Mouse (Mus musculus) embryonic facial prominence, embryonic 11.5 days (tissue): ENCODE data around the gene Camkmt. TPM values are rescaled to one million over a fixed set of nuclear protein-coding genes. Genes with fewer than 3 reads are reported as not detected.

Experiments used
- ATAC-seq: fragments of 200-750 bp; cut with Nextera tagmentation; replicated peaks from 2 replicates; pipeline ENCODE4 v1.8.0; 2017; ENCODE audit warnings: low read depth; ENCODE audit not compliant: insufficient number of reproducible peaks, low FRiP score, low TSS enrichment
- DNase-seq: peaks from one replicate; pipeline ENCODE4 v3.0.0-alpha.2; 2015; ENCODE audit warnings: low spot score
- H3K27ac ChIP-seq: fragments of 300-500 bp; sonication (generic); replicated peaks from 2 replicates; pipeline ENCODE4 v1.5.1; 2014; ENCODE audit warnings: mild to moderate bottlenecking, low read depth, low read length, control low read depth
- H3K27me3 ChIP-seq: fragments of 300-500 bp; sonication (generic); 2 replicates; pipeline ENCODE4 v1.6.1; 2014; ENCODE audit warnings: mild to moderate bottlenecking, low read length, moderate library complexity, mixed read lengths; ENCODE audit not compliant: control insufficient read depth, insufficient read depth
- H3K36me3 ChIP-seq: fragments of 300-500 bp; sonication (generic); replicated peaks from 2 replicates; pipeline ENCODE4 v1.6.1; 2014; ENCODE audit warnings: low read depth, mild to moderate bottlenecking, low read length, moderate library complexity, mixed read lengths; ENCODE audit not compliant: control insufficient read depth, insufficient read depth
- H3K4me1 ChIP-seq: fragments of 300-500 bp; sonication (generic); 2 replicates; pipeline ENCODE4 v1.6.1; 2014; ENCODE audit warnings: low read length, mixed read lengths; ENCODE audit not compliant: control insufficient read depth, insufficient read depth
- H3K4me2 ChIP-seq: fragments of 300-500 bp; sonication (generic); 2 replicates; pipeline ENCODE4 v1.6.1; 2014; ENCODE audit warnings: low read depth, mild to moderate bottlenecking, control low read depth, low read length, moderate library complexity
- H3K4me3 ChIP-seq: fragments of 300-500 bp; sonication (generic); 2 replicates; pipeline ENCODE4 v1.5.1; 2014; ENCODE audit warnings: low read depth, low read length, control low read depth
- H3K9ac ChIP-seq: fragments of 300-500 bp; sonication (generic); replicated peaks from 2 replicates; pipeline ENCODE4 v1.6.1; 2014; ENCODE audit warnings: mild to moderate bottlenecking, control low read depth, low read length
- H3K9me3 ChIP-seq: fragments of 300-500 bp; sonication (generic); replicated peaks from 2 replicates; pipeline ENCODE4 v1.6.1; 2016; ENCODE audit warnings: mild to moderate bottlenecking, low read length, inconsistent platforms, mixed read lengths; ENCODE audit not compliant: control insufficient read depth
- whole genome bisulfite sequencing: fragments of 180-500 bp; shearing (Covaris S2); extraction: QIAGEN DNeasy Blood & Tissue Kit; methylation state at CpG from one replicate; pipeline ENCODE4 v1.1.7; 2014; 5-methylcytosine and 5-hydroxymethylcytosine counted together
- polyA plus RNA-seq: library from polyadenylated mRNA; unstranded; fragments of >200 nt; fragmentation: Nextera tagmentation; extraction: Ambion mirVana; gene quantifications from 2 replicates; pipeline ENCODE4 v1.2.1, GENCODE M21; 2014

Camkmt gene
- polyA plus RNA-seq, 1 experiment from 2014 or later: 16.8 TPM

GRCm38 (mm10) chr17:85242109-85242508 is 151.8 kb downstream of the Camkmt start:
- Histone ChIP-seq H3K4me3 (no peak overlapping the region), H3K27ac (no peak overlapping the region), H3K27me3 (no peaks in the 10 kb centered on the region), H3K4me1 (no peaks in the 10 kb centered on the region), H3K36me3 (no peaks in the 10 kb centered on the region), H3K4me2 (no peak overlapping the region), H3K9ac (no peak overlapping the region), H3K9me3 (no peaks in the 10 kb centered on the region)
- ATAC-seq: no peak
- 84% methylated on average over 7 of the region's 7 CpGs for WGBS
- DNase-seq: no peak

- Histone ChIP-seq H3K9me3 (no peaks in the 10 kb centered on the region), H3K4me2 (no peak overlapping the region), H3K27ac (no peak overlapping the region), H3K4me3 (no peak overlapping the region), H3K36me3 (no peaks in the 10 kb centered on the region), H3K9ac (no peak overlapping the region), H3K4me1 (no peaks in the 10 kb centered on the region), H3K27me3 (no peaks in the 10 kb centered on the region)
- no peak for DNase-seq
- 79% methylated on average over 5 of the region's 5 CpGs for WGBS
- ATAC-seq: no peak
Measured at GRCm38 (mm10) chr17:85248962-85249361, 158.6 kb downstream of the Camkmt start.

- Histone ChIP-seq H3K36me3 (no peaks in the 10 kb centered on the region), H3K27me3 (no peaks in the 10 kb centered on the region), H3K4me2 (no peak overlapping the region), H3K9ac (no peak overlapping the region), H3K4me1 (no peaks in the 10 kb centered on the region), H3K4me3 (no peak overlapping the region), H3K9me3 (no peaks in the 10 kb centered on the region), H3K27ac (no peak overlapping the region)
- DNase-seq (no peak), ATAC-seq (no peak)
- 40% methylated on average over 7 of the region's 7 CpGs for WGBS
Measured at GRCm38 (mm10) chr17:85249744-85250143, 159.4 kb downstream of the Camkmt start.

GRCm38 (mm10) chr17:85256930-85257329 is 166.6 kb downstream of the Camkmt start:
- ATAC-seq (no peak), DNase-seq (peak; percentile 39)
- H3K4me3 ChIP-seq: no peak overlapping the region
- H3K36me3 ChIP-seq: no peaks in the 10 kb centered on the region
- WGBS: 9% methylated on average over 9 of the region's 9 CpGs
- H3K9ac ChIP-seq: no peak overlapping the region
- H3K9me3 ChIP-seq: no peaks in the 10 kb centered on the region
- H3K4me2 ChIP-seq: no peak overlapping the region
- H3K27ac ChIP-seq: no peak overlapping the region
- H3K27me3 ChIP-seq: no peaks in the 10 kb centered on the region
- H3K4me1 ChIP-seq: no peaks in the 10 kb centered on the region

GRCm38 (mm10) chr17:85257348-85257747 is 167.0 kb downstream of the Camkmt start:
- H3K36me3 ChIP-seq: no peaks in the 10 kb centered on the region
- no peaks in the 10 kb centered on the region for H3K27me3 ChIP-seq
- no peaks in the 10 kb centered on the region for H3K9me3 ChIP-seq
- no peak overlapping the region for H3K4me3 ChIP-seq
- DNase-seq (no peak), ATAC-seq (no peak)
- no peak overlapping the region for H3K4me2 ChIP-seq
- H3K27ac ChIP-seq: no peak overlapping the region
- WGBS: 38% methylated on average over 11 of the region's 11 CpGs
- H3K9ac ChIP-seq: no peak overlapping the region
- H3K4me1 ChIP-seq: no peaks in the 10 kb centered on the region

- Histone ChIP-seq H3K4me1 (no peaks in the 10 kb centered on the region), H3K9me3 (no peaks in the 10 kb centered on the region), H3K27me3 (no peaks in the 10 kb centered on the region), H3K36me3 (no peaks in the 10 kb centered on the region), H3K27ac (no peak overlapping the region), H3K9ac (no peak overlapping the region), H3K4me3 (no peak overlapping the region), H3K4me2 (no peak overlapping the region)
- WGBS: 80% methylated on average over 13 of the region's 13 CpGs
- DNase-seq (no peak), ATAC-seq (no peak)
Measured at GRCm38 (mm10) chr17:85258703-85259341, 168.5 kb downstream of the Camkmt start.

GRCm38 (mm10) chr17:85266831-85267422 is 176.6 kb downstream of the Camkmt start:
- Histone ChIP-seq H3K4me2 (no peak overlapping the region), H3K9ac (no peak overlapping the region), H3K27me3 (no peaks in the 10 kb centered on the region), H3K9me3 (no peaks in the 10 kb centered on the region), H3K27ac (no peak overlapping the region), H3K4me1 (no peaks in the 10 kb centered on the region), H3K4me3 (no peak overlapping the region), H3K36me3 (no peaks in the 10 kb centered on the region)
- ATAC-seq: no peak
- DNase-seq: no peak
- 78% methylated on average over 12 of the region's 12 CpGs for WGBS

GRCm38 (mm10) chr17:85271466-85272175 is 181.3 kb downstream of the Camkmt start:
- ATAC-seq (no peak), DNase-seq (no peak)

More at GRCm38 (mm10) chr17:85271466-85272175, 181.3 kb downstream of the Camkmt start:
- Histone ChIP-seq H3K36me3 (no peaks in the 10 kb centered on the region), H3K27me3 (no peaks in the 10 kb centered on the region), H3K9ac (no peak overlapping the region), H3K4me2 (no peak overlapping the region), H3K27ac (no peak overlapping the region), H3K9me3 (no peaks in the 10 kb centered on the region), H3K4me1 (no peaks in the 10 kb centered on the region), H3K4me3 (no peak overlapping the region)
- WGBS: 75% methylated on average over 20 of the region's 20 CpGs
